Mouse (Mus musculus): ENCODE data around the gene Cadps. TPM values are rescaled to one million over a fixed set of nuclear protein-coding genes. Genes with fewer than 3 reads are reported as not detected.
A peak's percentile ranks its signal among the peaks of the same experiment; 100 is the strongest.
"Not testable (repeated sequence)": the region's sequence is repeated elsewhere in the genome, so short reads cannot be mapped to it uniquely, and the experiment has no call there.

Cadps gene
- total RNA-seq, 2 experiments from 2014 or later: 233 to 243 TPM

DNA sequence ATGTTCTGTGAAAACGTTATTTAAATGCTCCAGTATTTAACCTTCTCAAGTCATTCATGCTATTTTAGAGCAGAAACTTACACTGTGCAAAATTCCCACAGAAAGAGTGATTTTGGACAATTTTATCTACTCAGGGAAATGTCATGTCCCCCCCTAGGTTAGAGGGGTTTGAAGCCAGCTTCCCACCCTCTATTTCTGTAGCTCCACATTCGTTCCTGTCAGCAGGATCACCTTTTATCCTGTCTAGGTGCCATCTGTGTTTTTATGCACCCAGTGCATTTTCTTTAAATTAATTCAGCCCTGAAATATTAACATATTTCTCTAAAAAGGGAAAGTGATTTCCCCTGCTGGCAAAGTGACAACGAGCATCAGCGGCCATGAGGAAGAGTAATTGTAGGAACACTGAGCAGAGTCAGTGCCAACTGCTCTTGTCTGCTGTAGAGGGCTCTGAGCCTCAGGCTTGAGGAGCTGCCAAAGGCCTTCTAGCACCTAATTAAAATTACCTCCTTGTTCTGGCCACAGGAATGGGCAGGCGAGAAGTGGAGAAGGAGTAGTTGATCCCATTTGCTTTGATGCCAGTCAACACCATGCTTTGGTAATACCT, 230.3 kb downstream of the Cadps start:
- no peak for DNase-seq (ENCODE audit: low spot score in 2 of 2)

DNA sequence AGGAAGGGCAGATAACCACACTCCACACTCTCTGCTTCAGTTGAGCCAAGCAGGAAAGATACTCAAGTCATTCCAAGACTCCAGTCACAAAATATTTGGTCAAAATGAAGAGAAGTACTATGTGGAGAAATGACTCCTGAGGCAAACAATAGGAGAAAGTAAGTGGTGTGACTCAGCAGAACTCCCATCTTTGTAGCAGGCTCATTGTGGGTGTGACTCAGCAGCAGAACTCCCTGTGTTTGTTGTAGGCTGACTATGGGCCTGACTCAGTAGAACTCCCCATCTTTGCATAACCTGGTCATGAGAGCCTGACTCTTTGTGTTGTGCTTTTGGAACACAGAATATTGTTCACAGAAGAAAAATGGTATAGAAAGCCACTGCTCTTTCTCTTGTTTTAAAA, 231.1 kb downstream of the Cadps start:
- no peak for DNase-seq (ENCODE audit: low spot score in 2 of 2)

DNA sequence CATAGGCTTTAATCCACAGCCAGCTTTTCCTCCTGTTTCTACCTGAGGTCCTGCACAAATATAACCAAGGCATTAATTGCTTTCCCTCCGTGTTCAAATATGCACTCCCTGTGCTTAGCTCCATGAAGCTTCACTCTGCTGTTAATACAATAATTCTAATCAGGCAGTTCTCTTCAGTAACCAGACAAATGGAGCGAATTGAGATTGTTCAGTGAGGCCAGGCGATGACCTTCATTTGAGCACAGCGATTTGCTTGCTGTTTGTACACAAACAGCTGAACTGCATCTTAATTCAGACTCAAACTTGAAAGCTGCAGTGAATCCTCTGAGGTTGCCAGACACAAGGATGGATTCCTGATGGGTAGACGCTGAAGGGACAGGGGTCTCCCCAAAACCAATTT, 239.3 kb downstream of the Cadps start:
- no peak for DNase-seq (ENCODE audit: low spot score in 2 of 2)

DNA sequence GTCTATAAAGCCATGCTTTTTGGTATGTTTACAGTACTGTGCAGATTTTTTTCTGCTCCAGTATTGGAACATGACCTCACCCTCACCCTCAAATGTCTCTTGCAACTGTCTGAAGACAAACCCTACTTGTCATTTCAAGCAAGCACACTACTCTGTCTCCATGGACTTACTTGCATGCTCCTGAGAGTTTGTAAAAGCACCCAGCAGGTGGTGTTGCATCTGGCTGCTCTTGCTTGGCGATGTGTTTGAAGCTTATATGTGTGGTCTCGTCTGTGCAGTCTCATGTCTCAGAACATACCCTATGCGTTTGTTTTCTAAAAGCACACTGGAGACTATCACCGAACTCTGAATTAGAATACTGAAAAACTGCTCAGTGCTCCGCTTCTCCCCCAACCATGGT, 241.2 kb downstream of the Cadps start:
- no peak for DNase-seq (ENCODE audit: low spot score in 2 of 2)

DNA sequence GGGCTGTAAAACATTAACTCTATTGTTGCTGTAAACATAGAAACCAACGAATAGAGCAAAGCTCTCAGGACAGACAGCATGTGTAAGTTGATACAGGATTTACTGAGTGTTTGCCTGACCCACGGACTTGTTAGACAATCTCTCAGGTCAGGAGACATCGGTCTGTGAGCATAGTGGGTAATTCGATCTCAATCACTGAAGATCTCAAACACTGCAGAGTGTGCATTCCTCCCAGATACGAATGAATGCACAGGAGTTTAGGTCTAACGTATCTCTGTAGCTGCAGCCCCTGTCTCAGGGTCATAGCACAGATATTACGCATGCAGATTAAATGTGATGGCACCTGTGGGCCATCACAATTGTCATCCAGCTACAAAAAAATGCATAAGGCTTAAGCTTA, 242.1 kb downstream of the Cadps start:
- DNase-seq (ENCODE audit: low spot score in 2 of 2): no peak

DNA sequence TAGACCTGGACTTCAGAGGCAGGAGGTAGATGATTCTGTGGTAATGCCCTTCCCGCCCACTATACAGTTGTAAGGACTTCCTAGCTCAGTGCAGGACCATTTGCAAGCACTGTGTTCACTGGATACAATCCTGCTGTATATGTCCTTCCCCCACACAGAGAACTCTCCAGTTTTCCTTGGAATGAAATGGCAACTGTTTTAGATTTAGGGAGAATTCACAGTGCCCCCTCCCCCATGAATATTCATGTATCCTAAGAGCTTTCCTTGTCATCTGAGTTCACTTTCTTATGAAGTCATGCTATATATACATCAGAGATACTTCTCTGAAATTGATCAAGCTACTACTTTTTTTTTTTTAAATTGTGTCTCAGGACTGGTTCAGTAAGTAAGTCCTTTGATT, 244.7 kb downstream of the Cadps start:
- DNase-seq (ENCODE audit: low spot score in 2 of 2): no peak

DNA sequence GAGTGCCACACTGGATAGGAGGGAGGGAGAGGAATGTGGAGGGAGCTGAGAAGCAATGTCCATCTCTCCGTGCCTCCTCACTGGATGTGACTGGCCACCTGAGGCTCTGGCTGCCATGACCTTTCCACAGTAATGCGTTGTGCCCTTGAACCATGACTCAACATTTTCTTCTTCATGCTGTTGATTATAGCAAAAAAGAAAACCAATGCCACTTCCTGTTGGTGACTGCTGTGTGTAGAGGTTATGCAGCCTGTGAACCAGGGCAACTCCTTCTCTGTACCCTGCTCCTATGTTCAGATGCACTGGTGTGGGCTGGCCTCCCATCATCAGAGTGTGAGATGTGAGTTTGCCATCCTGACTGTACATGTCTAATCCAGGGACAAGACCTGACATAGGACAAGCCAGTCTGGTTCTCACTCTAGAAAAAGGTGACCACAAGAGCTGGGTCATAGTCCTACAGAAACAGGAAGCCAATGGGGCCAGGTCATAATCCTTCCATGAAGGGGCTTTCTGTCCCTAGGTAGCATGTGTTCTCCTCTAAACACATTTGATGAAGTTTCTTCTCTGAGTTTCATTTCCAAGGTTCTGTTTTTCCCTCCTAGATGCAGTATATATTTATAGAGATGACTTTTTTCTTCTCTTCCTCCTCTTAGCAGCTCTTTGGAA, 245.3 kb downstream of the Cadps start:
- DNase-seq (ENCODE audit: low spot score in 2 of 2): no peak

DNA sequence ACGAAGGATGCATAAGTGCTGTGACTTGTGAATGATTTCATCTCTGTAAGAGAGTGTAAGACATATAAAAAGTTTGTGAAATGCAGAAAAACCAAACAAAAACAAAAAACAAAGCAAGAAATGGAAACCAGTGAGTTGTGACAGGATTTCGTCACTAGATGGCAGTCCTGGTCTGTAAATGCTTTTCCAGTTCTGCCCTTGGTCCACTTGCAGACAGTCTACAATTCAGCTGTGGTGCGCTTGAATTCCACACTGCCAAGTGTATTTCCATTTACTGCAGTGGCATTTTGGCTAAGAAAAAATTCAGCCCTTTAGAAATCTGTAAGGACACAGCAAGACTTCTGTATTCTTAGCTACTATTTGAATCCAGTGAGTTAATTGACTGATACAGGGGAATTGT, 247.8 kb downstream of the Cadps start:
- DNase-seq (ENCODE audit: low spot score in 2 of 2): peak; percentile 42 to 60

DNA sequence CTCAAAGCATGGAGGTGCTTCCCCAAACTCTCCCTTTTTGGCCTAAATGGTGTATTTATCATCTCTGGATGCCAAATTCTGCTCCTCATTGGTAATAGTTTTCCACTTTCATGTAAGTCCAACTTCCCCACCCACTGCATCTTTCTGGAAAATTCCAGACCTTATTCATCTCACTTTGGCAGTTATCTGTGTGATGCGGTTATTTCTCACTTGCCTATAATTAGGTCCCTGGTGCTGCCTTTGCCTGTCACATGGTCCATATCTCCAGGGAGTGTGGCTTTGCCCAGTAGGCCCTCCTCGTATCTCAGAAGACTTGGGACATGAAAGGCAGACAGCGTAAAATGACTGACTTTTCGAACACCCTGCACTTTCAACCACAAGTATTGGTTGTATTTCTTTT, 248.5 kb downstream of the Cadps start:
- no peak for DNase-seq (ENCODE audit: low spot score in 2 of 2)

DNA sequence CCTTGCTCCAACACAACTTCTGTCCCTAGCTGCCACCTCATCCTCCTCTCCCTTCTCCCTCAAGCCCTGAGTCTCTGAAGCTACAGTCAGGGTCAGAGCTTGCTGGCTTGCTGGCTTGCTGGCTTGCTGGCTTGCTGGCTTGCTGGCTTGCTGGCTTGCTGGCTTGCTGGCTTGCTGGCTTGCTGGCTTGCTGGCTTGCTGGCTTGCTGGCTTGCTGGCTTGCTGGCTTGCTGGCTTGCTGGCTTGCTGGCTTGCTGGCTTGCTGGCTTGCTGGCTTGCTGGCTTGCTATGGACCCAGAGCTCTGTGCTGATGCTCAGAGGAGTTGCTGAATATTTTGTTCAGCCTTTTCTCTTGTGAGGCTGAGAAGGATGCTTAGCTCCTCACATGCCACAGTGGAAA, 261.1 kb downstream of the Cadps start:
- DNase-seq (ENCODE audit: low spot score in 2 of 2): not testable (repeated sequence)

DNA sequence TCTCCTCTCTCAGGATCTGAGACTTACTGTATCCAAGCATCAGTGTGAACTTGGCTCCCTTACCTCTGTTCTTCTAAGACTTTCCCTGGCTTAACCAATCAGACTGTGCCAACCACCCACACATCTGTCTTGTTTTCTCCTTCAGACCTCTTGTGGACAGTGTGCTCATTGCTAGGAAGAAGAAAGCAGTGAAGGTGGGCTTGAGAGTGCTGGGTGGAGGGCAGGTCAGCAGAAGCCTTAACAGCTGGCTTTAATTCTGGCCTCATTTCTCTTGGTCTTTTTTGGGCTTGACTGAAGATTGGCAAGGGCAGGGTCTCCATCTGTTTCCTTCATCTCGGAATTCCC, 262.7 kb downstream of the Cadps start:
- DNase-seq (ENCODE audit: low spot score in 2 of 2): no peak

DNA sequence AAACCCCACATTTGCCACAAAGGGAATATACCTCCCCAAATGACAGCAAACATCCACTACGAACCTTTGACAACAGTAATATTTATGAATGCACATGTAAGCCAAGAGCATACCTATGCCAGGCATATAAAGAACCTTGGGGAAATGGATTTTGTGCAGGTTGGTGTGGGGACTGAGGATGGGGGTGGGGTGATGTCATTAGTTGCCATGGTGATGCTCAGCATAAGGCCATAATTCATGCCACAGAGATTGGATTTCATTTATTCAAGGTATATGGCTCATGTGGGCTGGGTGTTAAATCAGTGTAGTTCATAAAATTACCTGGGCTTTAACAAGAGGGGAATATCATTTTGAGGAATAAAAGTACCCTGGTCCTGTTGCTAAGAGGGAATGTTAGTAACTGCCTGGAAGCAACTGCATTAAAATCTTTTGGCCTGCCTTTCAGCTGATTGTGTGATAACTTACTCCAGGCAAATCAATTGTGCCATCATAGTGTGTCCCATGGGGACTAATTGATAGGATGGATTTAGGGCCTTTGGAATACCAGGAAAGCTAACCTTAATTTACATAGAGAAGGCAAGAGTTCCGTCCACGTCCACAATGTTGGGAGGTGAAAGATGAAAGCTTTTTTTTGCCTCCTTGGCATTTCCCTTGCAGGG, 263.2 kb downstream of the Cadps start:
- DNase-seq (ENCODE audit: low spot score in 2 of 2): no peak

DNA sequence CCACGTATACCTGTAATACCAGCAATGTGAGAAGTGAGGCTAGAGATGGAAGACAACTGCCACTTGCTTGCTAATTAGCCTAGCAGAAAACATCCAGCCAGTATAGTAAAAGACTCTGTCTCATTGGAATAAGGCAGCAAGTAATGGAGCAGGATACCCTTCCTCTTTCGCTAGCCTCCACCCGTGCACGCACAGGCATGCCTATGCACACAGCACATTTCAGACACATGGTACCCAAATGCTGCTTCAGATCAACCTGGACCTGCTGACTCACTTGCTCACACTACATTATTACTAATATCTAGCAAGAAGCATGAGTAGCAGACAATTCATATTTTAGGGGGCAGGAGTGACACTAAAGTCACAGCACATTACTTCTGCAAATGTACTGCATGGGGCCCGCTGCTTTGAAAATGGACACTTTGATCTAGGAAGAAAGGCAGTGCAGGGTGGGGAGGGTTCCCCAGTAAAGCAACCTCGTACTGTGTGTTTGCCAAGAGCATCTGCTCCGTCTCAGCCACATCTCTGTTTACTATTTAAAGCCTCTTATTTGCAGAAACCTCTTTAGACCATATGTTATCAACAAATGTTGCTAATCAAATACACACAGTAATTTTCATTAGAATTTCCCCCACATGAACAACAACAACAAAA, 263.8 kb downstream of the Cadps start:
- no peak for DNase-seq (ENCODE audit: low spot score in 2 of 2)

- DNase-seq (ENCODE audit: low spot score in 2 of 2): no peak
Observed at GRCm38 (mm10) chr14:12554486-12554885, 268.4 kb downstream of the Cadps start.

GRCm38 (mm10) chr14:12551353-12551752, 271.5 kb downstream of the Cadps start:
- no peak for DNase-seq (ENCODE audit: low spot score in 2 of 2)

GRCm38 (mm10) chr14:12550931-12551330, 271.9 kb downstream of the Cadps start:
- DNase-seq (ENCODE audit: low spot score in 2 of 2): no peak

DNA sequence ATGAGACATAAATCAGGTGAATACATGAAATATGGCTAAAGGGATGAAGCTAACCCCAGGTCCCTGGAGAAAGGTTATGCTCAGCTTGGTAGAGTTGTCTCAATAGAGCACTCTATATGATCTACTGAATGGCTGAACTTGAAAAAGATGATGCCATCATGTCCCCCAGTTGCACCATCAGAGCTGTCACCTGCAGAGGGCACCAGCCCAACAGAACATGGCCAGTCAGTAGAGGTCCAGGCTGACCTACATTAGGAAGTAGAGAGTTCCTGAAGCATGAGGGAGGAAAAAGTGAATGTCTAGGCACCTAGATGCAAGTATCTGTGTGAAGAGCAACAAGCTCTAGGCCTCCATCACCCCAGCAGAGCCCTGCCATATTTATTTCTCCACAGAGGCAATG, 273.6 kb downstream of the Cadps start:
- no peak for DNase-seq (ENCODE audit: low spot score in 2 of 2)

GRCm38 (mm10) chr14:12547496-12547895, 275.4 kb downstream of the Cadps start:
- DNase-seq (ENCODE audit: low spot score in 2 of 2): no peak

GRCm38 (mm10) chr14:12541733-12542132, 281.1 kb downstream of the Cadps start:
- no peak for DNase-seq (ENCODE audit: low spot score in 2 of 2)

DNA sequence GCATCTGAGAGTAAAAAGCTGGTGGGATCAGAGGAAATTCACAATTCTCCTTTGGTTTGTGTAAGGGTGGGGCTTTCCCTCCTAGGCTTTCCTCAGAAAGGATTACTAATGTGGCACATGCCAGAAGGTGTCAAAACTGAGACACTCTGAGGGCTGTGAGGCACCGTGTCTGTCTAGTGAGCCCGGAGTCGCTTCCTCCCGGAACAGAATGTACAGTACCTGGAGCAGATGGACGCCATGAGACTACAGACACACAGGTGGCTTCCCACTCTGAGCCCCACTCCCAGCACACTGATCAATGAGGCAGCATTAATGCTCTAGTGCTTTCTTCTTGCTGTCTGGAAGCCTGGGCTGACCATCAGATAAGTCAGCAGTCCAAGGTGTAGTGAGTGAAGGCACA, 283.8 kb downstream of the Cadps start:
- no peak for DNase-seq (ENCODE audit: low spot score in 2 of 2)

DNA sequence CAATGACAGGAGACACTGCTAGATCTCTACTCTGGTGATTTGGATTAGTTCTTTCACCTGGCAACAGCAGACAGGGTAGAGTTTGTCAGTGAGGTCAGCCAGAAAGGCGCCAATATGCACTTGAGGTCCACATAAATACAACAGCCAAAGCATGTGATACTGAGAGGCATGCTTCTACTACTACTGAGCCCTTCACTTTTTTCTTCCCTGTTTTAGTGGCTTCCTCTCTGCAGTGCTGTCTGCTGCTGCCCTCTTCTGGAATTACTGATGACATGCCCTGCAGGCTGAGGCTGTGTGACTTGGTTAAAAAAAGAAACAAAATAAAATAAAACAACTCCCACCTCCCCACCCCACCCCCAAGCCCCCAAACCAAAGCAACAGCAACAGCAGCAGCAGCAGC, 291.8 kb downstream of the Cadps start:
- DNase-seq (ENCODE audit: low spot score in 2 of 2): peak in 1 of 2 experiments; percentile 34

DNA sequence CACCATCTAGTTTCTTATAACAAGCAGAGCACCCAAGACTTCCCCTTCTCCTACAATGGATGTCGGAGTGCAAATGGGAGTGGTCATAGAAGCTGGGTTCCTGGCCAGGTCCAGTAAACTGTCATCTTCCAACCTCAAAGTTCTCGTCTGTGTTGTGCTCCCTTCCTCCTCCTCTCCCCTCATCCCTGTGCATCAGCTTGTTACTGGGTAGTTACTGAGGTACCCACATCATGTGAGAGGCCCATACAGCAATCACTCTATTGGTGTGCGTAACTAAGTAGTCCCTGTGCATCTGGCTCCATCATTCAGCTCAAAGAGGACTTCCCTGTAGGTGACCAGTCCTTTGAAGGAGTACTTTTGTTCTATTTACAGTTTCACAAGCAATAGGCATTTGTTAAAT, 292.3 kb downstream of the Cadps start:
- no peak for DNase-seq (ENCODE audit: low spot score in 2 of 2)

Measured in left cerebral cortex, adult 18-20 months (tissue).